Mouse (Mus musculus): ENCODE measurements around the gene Wwox.

DNA sequence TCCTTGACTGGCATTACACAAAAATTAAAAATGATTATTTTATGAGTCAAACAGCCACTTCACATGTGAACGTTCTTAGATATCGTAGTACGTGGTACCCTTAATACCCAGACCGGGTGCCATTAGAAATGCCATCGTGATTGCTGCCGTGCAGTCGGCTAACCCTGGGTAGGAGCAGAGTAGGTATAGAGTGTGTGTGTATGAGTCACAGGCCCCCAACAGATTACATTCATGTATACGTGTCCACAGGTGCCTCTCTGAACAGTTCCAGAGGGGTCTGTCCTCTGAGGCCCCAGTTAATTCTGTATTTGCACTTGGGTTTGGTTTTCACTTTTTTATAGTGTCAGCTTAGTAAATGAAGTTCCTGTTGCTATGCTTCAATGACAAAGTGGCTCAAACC is 12.8 kb downstream of the Wwox start:
- TF ChIP-seq ZC3H11A (IDR thresholded peaks at IDR 0.05; ENCODE audit: borderline replicate concordance, low read depth, low read length) (no peak), MAFK (IDR thresholded peaks at IDR 0.05; ENCODE audit: insufficient read depth, low read depth, low read length) (no peak), ZNF384 (IDR thresholded peaks at IDR 0.05; ENCODE audit: low read depth, low read length) (no peak)

Measured in ES-E14 (cell line).